Mouse (Mus musculus) liver, embryonic 13.5 days (tissue): ENCODE measurements around the gene Uap1l1. TPM values are rescaled to one million over a fixed set of nuclear protein-coding genes. Genes with fewer than 3 reads are reported as not detected.

Source experiments
- ATAC-seq: fragments of 200-750 bp; cut with Nextera tagmentation; 2 replicates; pipeline ENCODE4 v1.8.0; 2017; ENCODE audit warnings: low read depth, mild to moderate bottlenecking, moderate number of reproducible peaks, moderate library complexity
- DNase-seq: peaks from one replicate; pipeline ENCODE4 v3.0.0; 2022
- H3K27ac ChIP-seq: fragments of 300-500 bp; sonication (generic); 2 replicates; pipeline ENCODE4 v1.5.1; 2015; ENCODE audit warnings: moderate library complexity, mild to moderate bottlenecking, inconsistent platforms
- H3K27me3 ChIP-seq: fragments of 300-500 bp; sonication (generic); 2 replicates; pipeline ENCODE4 v1.6.1; 2015; ENCODE audit warnings: mild to moderate bottlenecking, inconsistent platforms
- H3K36me3 ChIP-seq: fragments of 300-500 bp; sonication (generic); 2 replicates; pipeline ENCODE4 v1.6.1; 2015; ENCODE audit warnings: mild to moderate bottlenecking, inconsistent platforms
- H3K4me1 ChIP-seq: fragments of 300-500 bp; sonication (generic); replicated peaks from 2 replicates; pipeline ENCODE4 v1.6.1; 2015; ENCODE audit warnings: inconsistent platforms
- H3K4me2 ChIP-seq: fragments of 300-500 bp; sonication (generic); 2 replicates; pipeline ENCODE4 v1.6.1; 2015; ENCODE audit warnings: inconsistent platforms, mild to moderate bottlenecking, moderate library complexity
- H3K4me3 ChIP-seq: fragments of 300-500 bp; sonication (generic); replicated peaks from 2 replicates; pipeline ENCODE4 v1.5.1; 2015; ENCODE audit warnings: mild to moderate bottlenecking, inconsistent platforms
- H3K9ac ChIP-seq: fragments of 300-500 bp; sonication (generic); 2 replicates; pipeline ENCODE4 v1.6.1; 2015; ENCODE audit warnings: mild to moderate bottlenecking, inconsistent platforms
- H3K9me3 ChIP-seq: fragments of 300-500 bp; sonication (generic); replicated peaks from 2 replicates; pipeline ENCODE4 v1.6.1; 2016; ENCODE audit warnings: inconsistent platforms
- WGBS: fragments of 180-500 bp; shearing (Covaris S2); methylation state at CpG from one replicate; pipeline ENCODE4 v1.1.7; 2015; ENCODE audit not compliant: insufficient replicate concordance; 5-methylcytosine and 5-hydroxymethylcytosine counted together
- polyA plus RNA-seq: library from polyadenylated mRNA; unstranded; fragments of >200 nt; fragmentation: Nextera tagmentation; extraction: Ambion mirVana; gene quantifications from 2 replicates; pipeline ENCODE4 v1.2.1, GENCODE M21; 2015

Gene Uap1l1
- polyA plus RNA-seq, 1 experiment from 2014 or later: 13.4 TPM

- Histone ChIP-seq H3K9me3 (no peaks in the 10 kb centered on the region), H3K27ac (no peak overlapping the region), H3K4me2 (peak overlapping the region; percentile 96), H3K4me3 (peak overlapping the region; percentile 70), H3K36me3 (peaks cover 11% of the 10 kb centered on the region; the same call in 1 of the 2 replicates), H3K4me1 (peaks cover 36% of the 10 kb centered on the region), H3K9ac (peak overlapping the region; percentile 70), H3K27me3 (peaks cover 29% of the 10 kb centered on the region)
- 28% methylated on average over 9 of the region's 9 CpGs for WGBS
- DNase-seq (no peak), ATAC-seq (no peak; the same call in 1 of the 2 replicates)
Measured at GRCm38 (mm10) chr2:25364761-25365090, 756 bp downstream of the Uap1l1 start.

- no peak for DNase-seq
- Histone ChIP-seq H3K36me3 (peaks cover 11% of the 10 kb centered on the region; the same call in 1 of the 2 replicates), H3K27ac (no peak overlapping the region), H3K4me3 (peak overlapping the region; percentile 70), H3K9me3 (no peaks in the 10 kb centered on the region), H3K4me1 (peaks cover 32% of the 10 kb centered on the region), H3K27me3 (peaks cover 29% of the 10 kb centered on the region), H3K9ac (peak overlapping the region; percentile 70; the same call in 1 of the 2 replicates), H3K4me2 (peak overlapping the region; percentile 96)
- ATAC-seq: no peak
- 90% methylated on average over 4 of the region's 4 CpGs for WGBS
Measured at GRCm38 (mm10) chr2:25364313-25364712, 1.2 kb downstream of the Uap1l1 start.

GRCm38 (mm10) chr2:25363478-25364178 is 1.9 kb downstream of the Uap1l1 start:
- DNase-seq (no peak), ATAC-seq (no peak)
- H3K9me3 ChIP-seq: no peaks in the 10 kb centered on the region
- H3K4me2 ChIP-seq: no peak overlapping the region
- peaks cover 29% of the 10 kb centered on the region for H3K27me3 ChIP-seq
- H3K27ac ChIP-seq: no peak overlapping the region
- no peak overlapping the region for H3K4me3 ChIP-seq
- 63% methylated on average over 13 of the region's 13 CpGs for WGBS
- peaks cover 28% of the 10 kb centered on the region for H3K4me1 ChIP-seq
- peaks cover 11% of the 10 kb centered on the region; the same call in 1 of the 2 replicates for H3K36me3 ChIP-seq
- no peak overlapping the region for H3K9ac ChIP-seq

GRCm38 (mm10) chr2:25359848-25360247 is 5.6 kb downstream of the Uap1l1 start:
- DNase-seq: no peak
- ATAC-seq: no peak

GRCm38 (mm10) chr2:25356208-25357079 is 9.0 kb downstream of the Uap1l1 start, which contains the start of gene Dpp7:
TSS of gene Dpp7 (minus strand) at chr2:25356359.
- Histone ChIP-seq H3K4me2 (peak within 1 kb of the TSS; percentile 81), H3K9me3 (no peaks in the 10 kb centered on the region), H3K36me3 (peaks cover 25% of the 10 kb centered on the region), H3K9ac (peak within 1 kb of the TSS; percentile 60), H3K4me3 (peak within 1 kb of the TSS; percentile 62), H3K4me1 (peaks cover 25% of the 10 kb centered on the region), H3K27me3 (no peaks in the 10 kb centered on the region), H3K27ac (no peak within 1 kb of the TSS)
- peak; percentile 82 for DNase-seq
- WGBS: 4% methylated on average over 13 of the region's 13 CpGs
- ATAC-seq: peak; percentile 79

More at GRCm38 (mm10) chr2:25359848-25360247, 5.6 kb downstream of the Uap1l1 start:
- 52% methylated on average over 4 of the region's 4 CpGs for WGBS
- Histone ChIP-seq H3K27ac (no peak overlapping the region), H3K4me2 (no peak overlapping the region), H3K9me3 (no peaks in the 10 kb centered on the region), H3K27me3 (peaks cover 12% of the 10 kb centered on the region), H3K4me3 (no peak overlapping the region), H3K9ac (no peak overlapping the region), H3K4me1 (peaks cover 38% of the 10 kb centered on the region), H3K36me3 (peaks cover 11% of the 10 kb centered on the region; the same call in 1 of the 2 replicates)

GRCm38 (mm10) chr2:25355419-25356066 is 9.9 kb downstream of the Uap1l1 start:
- peak overlapping the region; percentile 60 for H3K9ac ChIP-seq
- peak; percentile 22 for ATAC-seq
- no peaks in the 10 kb centered on the region for H3K27me3 ChIP-seq
- no peak overlapping the region for H3K27ac ChIP-seq
- DNase-seq: no peak
- 32% methylated on average over 18 of the region's 18 CpGs for WGBS
- peak overlapping the region; percentile 81 for H3K4me2 ChIP-seq
- peak overlapping the region; percentile 62 for H3K4me3 ChIP-seq
- H3K36me3 ChIP-seq: peaks cover 34% of the 10 kb centered on the region
- no peaks in the 10 kb centered on the region for H3K9me3 ChIP-seq
- peaks cover 25% of the 10 kb centered on the region for H3K4me1 ChIP-seq

GRCm38 (mm10) chr2:25354211-25354610 is 11.3 kb downstream of the Uap1l1 start:
- H3K9me3 ChIP-seq: no peaks in the 10 kb centered on the region
- H3K4me1 ChIP-seq: peaks cover 25% of the 10 kb centered on the region
- no peak for ATAC-seq
- no peak overlapping the region for H3K9ac ChIP-seq
- no peaks in the 10 kb centered on the region for H3K27me3 ChIP-seq
- no peak for DNase-seq
- no peak overlapping the region for H3K4me3 ChIP-seq
- H3K36me3 ChIP-seq: peaks cover 47% of the 10 kb centered on the region
- H3K27ac ChIP-seq: no peak overlapping the region
- 76% methylated on average over 6 of the region's 6 CpGs for WGBS
- H3K4me2 ChIP-seq: no peak overlapping the region

- ATAC-seq: no peak
- Histone ChIP-seq H3K4me1 (peaks cover 12% of the 10 kb centered on the region), H3K4me3 (no peak overlapping the region), H3K9me3 (no peaks in the 10 kb centered on the region), H3K36me3 (peaks cover 80% of the 10 kb centered on the region), H3K27ac (no peak overlapping the region), H3K4me2 (no peak overlapping the region), H3K9ac (no peak overlapping the region), H3K27me3 (no peaks in the 10 kb centered on the region)
- no peak for DNase-seq
- WGBS: 85% methylated on average over 3 of the region's 3 CpGs
Measured at GRCm38 (mm10) chr2:25350701-25351100, 14.8 kb downstream of the Uap1l1 start.

- Histone ChIP-seq H3K9me3 (no peaks in the 10 kb centered on the region), H3K4me3 (no peak overlapping the region), H3K4me2 (no peak overlapping the region), H3K36me3 (peaks cover 90% of the 10 kb centered on the region), H3K9ac (no peak overlapping the region), H3K27ac (no peak overlapping the region), H3K4me1 (no peaks in the 10 kb centered on the region), H3K27me3 (no peaks in the 10 kb centered on the region)
- ATAC-seq: no peak
- no peak for DNase-seq
- WGBS: 81% methylated on average over 4 of the region's 4 CpGs
Measured at GRCm38 (mm10) chr2:25349499-25349898, 16.0 kb downstream of the Uap1l1 start.

- Histone ChIP-seq H3K27me3 (no peaks in the 10 kb centered on the region), H3K36me3 (peaks cover 98% of the 10 kb centered on the region), H3K4me1 (no peaks in the 10 kb centered on the region), H3K4me2 (no peak overlapping the region), H3K4me3 (no peak overlapping the region), H3K9me3 (no peaks in the 10 kb centered on the region), H3K9ac (no peak overlapping the region), H3K27ac (no peak overlapping the region)
- ATAC-seq: no peak
- DNase-seq: no peak
- 91% methylated on average over 7 of the region's 7 CpGs for WGBS
Measured at GRCm38 (mm10) chr2:25348162-25348561, 17.3 kb downstream of the Uap1l1 start.

GRCm38 (mm10) chr2:25338303-25338702 is 27.2 kb downstream of the Uap1l1 start:
- peaks cover 89% of the 10 kb centered on the region for H3K36me3 ChIP-seq
- no peak overlapping the region for H3K9ac ChIP-seq
- no peak overlapping the region for H3K4me3 ChIP-seq
- H3K4me1 ChIP-seq: peaks cover 18% of the 10 kb centered on the region
- no peak overlapping the region for H3K4me2 ChIP-seq
- WGBS: 92% methylated on average over 6 of the region's 6 CpGs
- ATAC-seq (no peak), DNase-seq (no peak)
- no peaks in the 10 kb centered on the region for H3K9me3 ChIP-seq
- no peak overlapping the region for H3K27ac ChIP-seq
- no peaks in the 10 kb centered on the region for H3K27me3 ChIP-seq
